Mouse (Mus musculus) stomach, postnatal 0 days (tissue): ENCODE measurements around the gene Col4a3bp. TPM values are rescaled to one million over a fixed set of nuclear protein-coding genes. Genes with fewer than 3 reads are reported as not detected.

Experiments
- ATAC-seq: fragments of 200-750 bp; cut with Nextera tagmentation; 2 replicates; pipeline ENCODE4 v1.8.0; 2017; ENCODE audit not compliant: low FRiP score, low TSS enrichment
- DNase-seq: peaks from one replicate; pipeline ENCODE4 v3.0.0-alpha.2; 2016; ENCODE audit warnings: low spot score
- H3K27ac ChIP-seq: fragments of 300-500 bp; sonication (generic); replicated peaks from 2 replicates; pipeline ENCODE4 v1.5.1; 2014; ENCODE audit warnings: mild to moderate bottlenecking, control low read depth
- H3K27me3 ChIP-seq: fragments of 300-500 bp; sonication (generic); 2 replicates; pipeline ENCODE4 v1.6.1; 2014; ENCODE audit warnings: low read length; ENCODE audit not compliant: control insufficient read depth, insufficient read depth
- H3K36me3 ChIP-seq: fragments of 300-500 bp; sonication (generic); 2 replicates; pipeline ENCODE4 v1.6.1; 2014; ENCODE audit warnings: low read length, mixed read lengths; ENCODE audit not compliant: control insufficient read depth, insufficient read depth
- H3K4me1 ChIP-seq: fragments of 300-500 bp; sonication (generic); replicated peaks from 2 replicates; pipeline ENCODE4 v1.6.1; 2014; ENCODE audit warnings: antibody characterized with exemption; ENCODE audit not compliant: control insufficient read depth, insufficient read depth
- H3K4me2 ChIP-seq: fragments of 300-500 bp; sonication (generic); replicated peaks from 2 replicates; pipeline ENCODE4 v1.6.1; 2014; ENCODE audit warnings: low read depth, mild to moderate bottlenecking, control low read depth, moderate library complexity
- H3K4me3 ChIP-seq: fragments of 300-500 bp; sonication (generic); 2 replicates; pipeline ENCODE4 v1.5.1; 2014; ENCODE audit warnings: low read depth, low read length, control low read depth
- H3K9ac ChIP-seq: fragments of 300-500 bp; sonication (generic); 2 replicates; pipeline ENCODE4 v1.6.1; 2014; ENCODE audit warnings: mild to moderate bottlenecking, low read length, control low read depth, mixed read lengths
- H3K9me3 ChIP-seq: fragments of 300-500 bp; sonication (generic); 2 replicates; pipeline ENCODE4 v1.6.1; 2016; ENCODE audit warnings: low read length; ENCODE audit not compliant: control insufficient read depth
- CTCF ChIP-seq: IDR thresholded peaks from 2 replicates; pipeline ENCODE4 v1.5.1; 2016; ENCODE audit warnings: antibody characterized with exemption, low read depth, mild to moderate bottlenecking, moderate library complexity
- EP300 ChIP-seq: optimal IDR thresholded peaks from 2 replicates; pipeline ENCODE3; 2016; ENCODE audit warnings: antibody characterized with exemption
- WGBS: fragments of 180-500 bp; shearing (Covaris S2); extraction: QIAGEN DNeasy Blood & Tissue Kit; methylation state at CpG from one replicate; pipeline ENCODE4 v1.1.7; 2014; 5-methylcytosine and 5-hydroxymethylcytosine counted together
- polyA plus RNA-seq: library from polyadenylated mRNA; unstranded; fragments of >200 nt; fragmentation: Nextera tagmentation; extraction: Ambion mirVana; gene quantifications from 2 replicates; pipeline ENCODE4 v1.2.1, GENCODE M21; 2015

Col4a3bp gene
- polyA plus RNA-seq, 1 experiment from 2014 or later = 7.0 TPM

DNA sequence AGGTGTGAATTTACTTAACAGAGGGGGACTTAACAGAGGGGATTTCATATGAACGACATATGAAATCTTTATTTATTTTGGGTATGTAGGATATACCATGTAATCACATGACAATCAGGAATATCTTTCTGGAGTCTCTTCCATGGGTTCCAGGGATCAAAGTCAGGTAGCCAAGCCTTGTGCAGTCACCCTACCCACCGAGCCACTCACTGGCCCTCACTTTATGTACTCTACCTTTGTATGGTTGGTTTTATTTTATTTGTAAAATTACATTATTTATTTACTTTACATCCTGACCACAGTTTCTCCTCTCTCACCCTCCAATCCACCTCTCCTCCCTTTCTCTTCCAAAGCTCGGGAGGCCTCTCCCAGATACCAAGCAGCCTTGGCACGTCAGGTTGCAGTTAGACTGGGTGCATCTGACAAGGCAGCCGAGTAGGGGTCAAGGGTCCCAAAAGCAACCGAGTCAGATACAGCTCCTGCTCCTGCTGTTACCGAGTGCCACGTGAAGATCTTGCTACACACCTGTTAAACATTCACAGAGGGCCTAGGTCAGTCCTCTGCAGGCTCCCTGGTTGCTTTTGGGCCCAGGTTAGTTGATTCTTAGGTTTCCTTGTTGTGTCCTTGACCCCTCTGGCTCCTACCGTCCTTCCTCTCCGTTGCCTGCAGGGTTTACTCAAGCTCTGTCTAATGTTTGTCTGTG, 28.0 kb downstream of the Col4a3bp start:
- Histone ChIP-seq H3K9me3 (no peaks in the 10 kb centered on the region), H3K27me3 (no peaks in the 10 kb centered on the region), H3K27ac (no peak overlapping the region), H3K4me3 (no peak overlapping the region), H3K4me2 (no peak overlapping the region), H3K36me3 (peaks cover 3% of the 10 kb centered on the region; the same call in 1 of the 2 replicates), H3K4me1 (no peaks in the 10 kb centered on the region; the same call in 1 of the 2 replicates), H3K9ac (no peak overlapping the region)
- DNase-seq (peak; percentile 28), ATAC-seq (peak; percentile 45; the same call in 1 of the 2 replicates)
- TF ChIP-seq CTCF (no peak), EP300 (no peak)
- 29% methylated on average over 10 of the region's 10 CpGs for WGBS

DNA sequence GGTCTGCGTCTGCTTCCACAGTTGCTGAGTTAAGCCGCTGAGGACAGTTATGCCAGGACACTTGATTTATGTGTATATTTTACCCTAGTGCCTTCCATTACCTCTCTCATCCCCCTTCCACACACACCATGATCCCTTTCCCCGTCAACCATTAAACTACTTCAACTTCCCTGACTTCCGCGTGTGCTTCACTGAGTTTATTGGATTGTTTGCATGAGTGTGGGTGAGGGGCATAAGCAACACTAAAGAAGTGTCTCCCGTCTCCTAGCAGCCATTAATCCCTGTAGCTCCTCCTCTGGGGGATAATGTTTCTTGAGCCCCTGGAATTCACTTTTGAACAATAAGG, 28.6 kb downstream of the Col4a3bp start:
- no peaks in the 10 kb centered on the region for H3K9me3 ChIP-seq
- H3K27ac ChIP-seq = no peak overlapping the region

DNA sequence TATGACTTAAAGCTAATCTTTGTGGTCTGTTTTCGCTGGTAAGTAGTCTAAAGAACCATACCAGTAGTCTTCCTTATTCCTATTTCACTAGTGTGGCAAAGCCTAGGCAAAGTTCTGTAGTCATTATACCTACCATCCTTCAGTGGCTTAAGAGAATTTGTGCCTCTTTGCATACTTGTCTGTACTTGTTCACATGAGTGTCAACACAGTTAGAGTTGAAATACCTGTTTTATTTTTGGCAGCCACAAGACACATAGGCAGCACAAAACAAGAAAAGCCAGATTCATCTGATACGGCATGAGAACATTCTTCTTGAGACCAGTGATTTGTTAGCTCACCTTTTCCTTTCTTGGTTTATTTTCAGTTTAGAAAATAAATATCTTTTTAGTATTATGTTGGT, 31.8 kb downstream of the Col4a3bp start:
- H3K9ac ChIP-seq = no peak overlapping the region
- H3K27ac ChIP-seq = no peak overlapping the region
- 61% methylated on average over 2 of the region's 2 CpGs for WGBS
- H3K27me3 ChIP-seq = no peaks in the 10 kb centered on the region
- no peak; the same call in 1 of the 2 replicates for ATAC-seq
- DNase-seq = no peak
- no peak overlapping the region for H3K4me3 ChIP-seq
- H3K9me3 ChIP-seq = no peaks in the 10 kb centered on the region
- TF ChIP-seq EP300 (peak; percentile 90), CTCF (no peak)
- H3K4me2 ChIP-seq = no peak overlapping the region
- peaks cover 3% of the 10 kb centered on the region; the same call in 1 of the 2 replicates for H3K36me3 ChIP-seq
- no peaks in the 10 kb centered on the region; the same call in 1 of the 2 replicates for H3K4me1 ChIP-seq

More for the DNA sequence above, 28.6 kb downstream of the Col4a3bp start:
- WGBS = 35% methylated on average over 6 of the region's 6 CpGs
- Histone ChIP-seq H3K4me3 (no peak overlapping the region), H3K36me3 (peaks cover 3% of the 10 kb centered on the region; the same call in 1 of the 2 replicates), H3K4me1 (no peaks in the 10 kb centered on the region; the same call in 1 of the 2 replicates), H3K27me3 (no peaks in the 10 kb centered on the region), H3K4me2 (no peak overlapping the region), H3K9ac (no peak overlapping the region)
- TF ChIP-seq EP300 (no peak), CTCF (no peak)
- ATAC-seq (no peak), DNase-seq (no peak)

DNA sequence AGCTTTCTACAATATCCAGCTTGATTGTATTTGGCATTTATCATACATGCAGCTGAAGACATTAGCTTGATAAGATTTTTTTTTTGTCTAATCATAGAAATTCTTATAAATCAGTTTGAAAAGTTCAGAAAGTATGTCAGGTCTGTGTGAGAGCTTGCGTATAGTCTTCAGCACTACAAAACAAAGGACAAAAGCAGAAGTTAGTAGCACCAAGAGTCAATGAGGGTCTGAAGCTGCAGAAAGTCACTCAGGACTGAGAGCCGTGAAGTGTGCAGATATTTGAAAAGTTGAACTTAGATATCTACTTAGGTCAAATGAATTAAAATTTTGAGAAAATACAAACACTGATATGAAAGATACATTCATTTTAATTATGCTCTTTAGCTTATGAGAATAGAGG, 36.7 kb downstream of the Col4a3bp start:
- no peak for TF ChIP-seq CTCF
- no peak for TF ChIP-seq EP300
- no peak overlapping the region for H3K27ac ChIP-seq
- H3K4me2 ChIP-seq = no peak overlapping the region
- H3K27me3 ChIP-seq = no peaks in the 10 kb centered on the region
- no peaks in the 10 kb centered on the region for H3K9me3 ChIP-seq
- no peaks in the 10 kb centered on the region for H3K4me1 ChIP-seq
- WGBS = 67% methylated on average over 2 of the region's 2 CpGs
- DNase-seq = no peak
- ATAC-seq = no peak
- no peak overlapping the region for H3K9ac ChIP-seq
- no peaks in the 10 kb centered on the region for H3K36me3 ChIP-seq
- no peak overlapping the region for H3K4me3 ChIP-seq

DNA sequence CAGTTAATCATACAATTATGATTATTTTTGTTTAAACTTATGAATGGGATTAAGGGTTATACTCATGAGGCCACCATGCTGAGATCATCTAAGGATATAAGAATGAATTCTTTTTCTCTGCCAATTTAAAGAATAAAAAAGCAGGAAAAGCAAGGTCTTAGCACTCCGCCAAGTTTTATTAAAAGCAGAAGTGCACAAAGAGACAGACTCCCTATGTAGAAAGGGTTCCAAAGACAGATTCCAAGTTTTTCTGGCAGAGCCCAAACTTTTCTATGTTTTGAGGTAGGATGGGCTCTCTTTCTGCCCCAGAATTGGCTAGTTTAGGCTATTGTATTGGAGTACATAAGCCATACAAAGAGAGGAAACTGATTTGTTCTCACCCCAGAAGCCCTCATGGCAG, 37.6 kb downstream of the Col4a3bp start:
- no peak overlapping the region for H3K27ac ChIP-seq
- no peak for DNase-seq

DNA sequence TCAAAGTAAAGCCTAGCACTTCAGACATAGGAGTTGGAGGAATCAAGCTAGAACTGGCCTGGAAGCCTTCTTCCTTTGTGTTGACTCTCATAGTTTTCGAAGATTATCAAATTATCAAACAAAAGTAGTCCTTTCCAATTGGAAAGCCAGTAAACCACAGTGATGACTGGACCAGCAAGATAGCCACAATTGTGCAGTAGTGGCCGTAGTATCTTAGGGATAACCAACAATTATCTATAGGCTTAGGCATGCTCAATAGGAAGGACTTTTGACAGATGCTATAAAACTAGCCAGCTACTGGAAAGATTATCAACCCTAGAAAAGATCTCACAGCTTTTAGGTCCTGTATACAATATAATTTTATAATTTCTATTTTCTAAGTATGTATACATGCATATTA, 41.8 kb downstream of the Col4a3bp start:
- ATAC-seq = no peak
- Histone ChIP-seq H3K4me3 (no peak overlapping the region), H3K27ac (no peak overlapping the region), H3K9me3 (no peaks in the 10 kb centered on the region), H3K27me3 (no peaks in the 10 kb centered on the region), H3K4me1 (no peaks in the 10 kb centered on the region; the same call in 1 of the 2 replicates), H3K9ac (no peak overlapping the region), H3K36me3 (no peaks in the 10 kb centered on the region), H3K4me2 (no peak overlapping the region)
- no peak for DNase-seq
- TF ChIP-seq CTCF (no peak), EP300 (no peak)
- 86% methylated on average over 2 of the region's 2 CpGs for WGBS

More for the DNA sequence above, 37.6 kb downstream of the Col4a3bp start:
- ATAC-seq = no peak
- 47% methylated on average over 1 of the region's 1 CpGs for WGBS
- Histone ChIP-seq H3K9me3 (no peaks in the 10 kb centered on the region), H3K4me3 (no peak overlapping the region), H3K4me2 (no peak overlapping the region), H3K27me3 (no peaks in the 10 kb centered on the region), H3K9ac (no peak overlapping the region), H3K4me1 (no peaks in the 10 kb centered on the region), H3K36me3 (no peaks in the 10 kb centered on the region)
- no peak for TF ChIP-seq CTCF
- no peak for TF ChIP-seq EP300
